Mouse (Mus musculus) lung, postnatal 0 days (tissue): ENCODE measurements around the gene Htr1f.

Experiments
- CTCF ChIP-seq: IDR thresholded peaks from 2 replicates; pipeline ENCODE4 v1.5.1; 2016; ENCODE audit warnings: antibody characterized with exemption, mild to moderate bottlenecking
- EP300 ChIP-seq: IDR thresholded peaks from 2 replicates; pipeline ENCODE4 v1.6.1; 2016; ENCODE audit warnings: antibody characterized with exemption, mild to moderate bottlenecking, control low read depth

DNA sequence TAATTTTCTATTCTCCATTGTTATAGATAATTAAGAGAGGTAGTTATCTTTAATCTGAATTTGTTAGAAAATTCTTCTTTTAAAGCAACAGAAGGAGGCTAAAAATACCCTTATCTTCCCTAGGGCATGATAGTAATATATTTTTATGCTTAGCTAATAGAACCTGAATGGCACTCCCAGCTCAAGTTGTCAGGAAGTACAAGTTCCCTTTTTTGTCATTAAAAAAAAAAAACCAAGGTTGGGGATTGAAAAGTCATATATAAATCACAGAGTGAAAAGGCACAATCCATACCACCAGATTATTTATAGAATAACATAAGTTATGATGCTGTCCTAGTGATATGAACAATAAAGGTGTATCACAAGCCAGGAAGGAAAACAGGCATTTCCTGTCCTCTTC, 39.4 kb downstream of the Htr1f start:
- TF ChIP-seq EP300 (no peak), CTCF (no peak)
